Mouse (Mus musculus) bone marrow macrophage, adult 2 months (primary cell): ENCODE measurements around the gene Btg2.

ENCODE experiments used
- CTCF ChIP-seq: IDR thresholded peaks from 2 replicates; pipeline ENCODE4 v1.5.1; 2012; ENCODE audit warnings: low read depth, mild to moderate bottlenecking, low read length, moderate library complexity
- POLR2A ChIP-seq: IDR thresholded peaks from 2 replicates; pipeline ENCODE4 v1.6.1; 2012; ENCODE audit warnings: mild to moderate bottlenecking, low read depth, low read length, borderline replicate concordance

- TF ChIP-seq CTCF (no peak), POLR2A (no peak)
Measured at GRCm38 (mm10) chr1:134095033-134095612, 16.2 kb upstream of the Btg2 start.
